Mouse (Mus musculus) forebrain, embryonic 14.5 days (tissue): Measurements from ENCODE around the gene Vmn2r56. TPM values are rescaled to one million over a fixed set of nuclear protein-coding genes. Genes with fewer than 3 reads are reported as not detected.
A peak's percentile ranks its signal among the peaks of the same experiment; 100 is the strongest.
"Not testable (repeated sequence)": the region's sequence is repeated elsewhere in the genome, so short reads cannot be mapped to it uniquely, and the experiment has no call there.

Experiments used
- ATAC-seq: fragments of 200-750 bp; cut with Nextera tagmentation; 2 replicates; pipeline ENCODE4 v1.8.0; 2017; ENCODE audit warnings: mild to moderate bottlenecking, moderate library complexity
- DNase-seq: peaks from one replicate; pipeline ENCODE4 v3.0.0-alpha.2; 2015; ENCODE audit warnings: low spot score
- H3K27ac ChIP-seq: fragments of 300-500 bp; sonication (generic); 2 replicates; pipeline ENCODE4 v1.5.1; 2014; ENCODE audit warnings: low read depth, mild to moderate bottlenecking, control low read depth, low read length, moderate library complexity
- H3K27me3 ChIP-seq: fragments of 300-500 bp; sonication (generic); replicated peaks from 2 replicates; pipeline ENCODE4 v1.6.1; 2014; ENCODE audit warnings: low read length, control low read depth, mixed read lengths; ENCODE audit not compliant: control insufficient read depth, insufficient read depth
- H3K36me3 ChIP-seq: fragments of 300-500 bp; sonication (generic); 2 replicates; pipeline ENCODE4 v1.6.1; 2014; ENCODE audit warnings: low read length, control low read depth; ENCODE audit not compliant: control insufficient read depth, insufficient read depth
- H3K4me1 ChIP-seq: fragments of 300-500 bp; sonication (generic); 2 replicates; pipeline ENCODE4 v1.6.1; 2014; ENCODE audit warnings: antibody characterized with exemption, low read length, control low read depth; ENCODE audit not compliant: control insufficient read depth, insufficient read depth
- H3K4me2 ChIP-seq: fragments of 300-500 bp; sonication (generic); 2 replicates; pipeline ENCODE4 v1.6.1; 2014; ENCODE audit warnings: mild to moderate bottlenecking, control low read depth, low read length
- H3K4me3 ChIP-seq: fragments of 300-500 bp; sonication (generic); 2 replicates; pipeline ENCODE4 v1.5.1; 2014; ENCODE audit warnings: low read depth, low read length, control low read depth
- H3K9ac ChIP-seq: fragments of 300-500 bp; sonication (generic); 2 replicates; pipeline ENCODE4 v1.6.1; 2014; ENCODE audit warnings: mild to moderate bottlenecking, low read length, control low read depth, moderate library complexity
- H3K9me3 ChIP-seq: fragments of 300-500 bp; sonication (generic); replicated peaks from 2 replicates; pipeline ENCODE4 v1.6.1; 2016; ENCODE audit warnings: low read length, control low read depth, mixed read lengths; ENCODE audit not compliant: control insufficient read depth
- WGBS: fragments of 180-500 bp; shearing (Covaris S2); extraction: QIAGEN DNeasy Blood & Tissue Kit; methylation state at CpG from one replicate; pipeline ENCODE4 v1.1.7; 2014; 5-methylcytosine and 5-hydroxymethylcytosine counted together
- polyA plus RNA-seq: library from polyadenylated mRNA; unstranded; fragments of >200 nt; fragmentation: Nextera tagmentation; extraction: Ambion mirVana; gene quantifications from 2 replicates; pipeline ENCODE4 v1.2.1, GENCODE M21; 2014

Vmn2r56 gene
- not detected in 2 replicates for polyA plus RNA-seq

DNA sequence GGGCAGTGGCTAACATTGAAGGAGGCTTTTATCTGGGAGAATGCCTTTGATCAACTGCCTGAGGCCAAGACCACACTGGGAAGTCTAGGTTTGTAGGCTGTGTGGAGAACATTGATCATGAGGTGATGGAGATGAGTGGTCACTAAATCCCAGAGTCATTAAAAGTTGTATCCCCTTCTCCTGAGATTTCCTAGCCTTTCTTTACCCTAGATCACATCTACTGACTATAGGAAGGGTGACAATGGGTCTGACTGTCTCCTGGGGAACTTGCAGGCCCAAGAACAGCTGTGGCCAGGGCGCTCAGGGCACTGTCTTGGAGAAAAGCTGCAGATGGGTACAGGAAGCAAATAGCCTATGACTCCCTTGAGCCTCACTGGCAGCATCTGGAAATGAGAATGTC lies at the start of gene Vmn2r56:
Gene Vmn2r56 (minus strand): TSS at position 101 of the 400 bp plus-strand sequence.
- Histone ChIP-seq H3K9me3 (no peaks in the 10 kb centered on the region), H3K27me3 (no peaks in the 10 kb centered on the region), H3K4me3 (no peak within 1 kb of the TSS), H3K36me3 (no peaks in the 10 kb centered on the region), H3K4me2 (no peak within 1 kb of the TSS), H3K4me1 (no peaks in the 10 kb centered on the region), H3K27ac (no peak within 1 kb of the TSS), H3K9ac (no peak within 1 kb of the TSS)
- WGBS, result 65% methylated on average over 1 of the region's 1 CpGs
- DNase-seq, result no peak
- no peak for ATAC-seq

DNA sequence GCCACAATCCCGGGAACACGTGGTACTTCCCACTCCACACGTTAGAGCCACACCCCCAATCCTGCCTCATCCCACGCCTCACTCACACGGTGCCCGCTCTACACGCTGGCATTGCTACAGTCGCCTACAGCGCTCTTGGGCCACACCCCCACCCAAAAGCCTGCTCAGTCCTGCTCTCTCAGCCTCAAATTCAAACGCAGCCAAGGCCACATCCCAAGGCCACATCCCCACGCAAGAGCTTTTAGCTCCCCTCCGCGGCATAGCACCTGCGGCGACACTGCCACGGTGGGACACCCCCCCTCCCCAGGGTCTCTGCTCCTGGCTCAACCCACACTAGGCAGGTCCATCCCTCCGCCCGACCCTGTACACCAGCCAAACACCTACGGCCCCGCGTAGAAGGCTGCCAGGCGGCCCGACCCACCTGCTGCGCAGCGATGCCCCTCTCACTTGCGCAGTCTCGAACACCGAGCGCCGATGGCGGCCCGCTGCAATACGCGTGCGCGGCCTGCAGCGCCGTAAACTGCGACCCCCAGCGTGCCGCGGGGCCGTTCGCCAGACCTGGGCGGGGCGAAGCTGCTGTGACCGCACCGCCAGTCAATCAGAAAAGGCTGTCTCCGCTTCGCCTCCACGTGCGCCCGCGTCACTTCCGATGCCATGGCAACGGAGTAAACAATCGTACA lies 45.5 kb upstream of the Vmn2r56 start:
- peak; percentile 96 for ATAC-seq
- DNase-seq, result peak; percentile 94
- no peaks in the 10 kb centered on the region for H3K9me3 ChIP-seq
- peak overlapping the region; percentile 56 for H3K4me3 ChIP-seq
- H3K9ac ChIP-seq, result peak overlapping the region; percentile 71
- no peaks in the 10 kb centered on the region for H3K36me3 ChIP-seq
- under 1% methylated on average over 57 of the region's 57 CpGs for WGBS
- peaks cover 7% of the 10 kb centered on the region for H3K4me1 ChIP-seq
- peak overlapping the region; percentile 95 for H3K4me2 ChIP-seq
- no peaks in the 10 kb centered on the region for H3K27me3 ChIP-seq
- H3K27ac ChIP-seq, result 0 out of 2 replicates have a peak overlapping the region, but pooled peaks have one; percentile 27

DNA sequence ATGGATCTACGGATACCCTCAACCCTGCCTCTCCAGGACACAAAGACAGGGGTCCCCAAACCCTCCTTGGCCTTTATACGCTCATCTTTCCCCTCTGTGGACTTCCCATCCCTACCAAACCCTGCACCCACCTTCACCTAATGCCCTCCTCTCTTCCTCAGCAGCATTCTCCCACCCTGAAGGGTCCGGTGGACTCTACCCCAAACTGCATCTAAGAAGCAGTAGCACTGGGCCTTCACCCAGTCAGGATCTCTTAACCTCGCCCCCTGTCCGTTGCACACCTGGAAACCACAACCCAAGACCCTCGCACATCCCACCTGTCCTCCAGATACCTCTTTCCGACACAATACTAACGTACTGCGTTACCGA lies 45.0 kb upstream of the Vmn2r56 start:
- Histone ChIP-seq H3K4me2 (peak overlapping the region; percentile 95), H3K36me3 (peaks cover 4% of the 10 kb centered on the region), H3K27ac (no peak overlapping the region), H3K9ac (peak overlapping the region; percentile 71), H3K4me1 (peaks cover 7% of the 10 kb centered on the region), H3K4me3 (peak overlapping the region; percentile 56), H3K27me3 (no peaks in the 10 kb centered on the region), H3K9me3 (no peaks in the 10 kb centered on the region)
- ATAC-seq (no peak), DNase-seq (no peak)
- WGBS, result 18% methylated on average over 10 of the region's 10 CpGs

DNA sequence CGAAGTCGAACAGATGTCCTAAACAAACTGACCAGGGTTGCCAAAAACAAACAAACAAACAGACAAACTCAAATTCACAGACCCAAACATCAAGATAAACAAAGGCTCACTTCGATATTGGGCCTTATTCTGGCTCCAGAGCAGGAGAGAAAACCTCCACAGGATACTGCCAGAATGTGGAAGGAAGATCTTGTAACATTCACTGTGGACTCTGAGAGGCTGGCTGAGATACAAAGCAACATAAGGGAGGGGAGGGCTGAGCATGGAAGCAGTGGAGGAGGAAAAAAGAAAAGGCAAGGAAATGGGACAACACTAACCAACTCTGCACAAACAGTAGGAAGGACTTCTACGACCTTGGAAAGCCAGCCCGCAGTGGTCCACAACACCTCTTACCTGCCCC lies 44.3 kb upstream of the Vmn2r56 start:
- Histone ChIP-seq H3K36me3 (peaks cover 10% of the 10 kb centered on the region), H3K9me3 (no peaks in the 10 kb centered on the region), H3K4me2 (peak overlapping the region; percentile 95; the same call in 1 of the 2 replicates), H3K27ac (no peak overlapping the region), H3K4me3 (no peak overlapping the region), H3K27me3 (no peaks in the 10 kb centered on the region), H3K4me1 (peaks cover 7% of the 10 kb centered on the region), H3K9ac (no peak overlapping the region)
- 90% methylated on average over 5 of the region's 5 CpGs for WGBS
- ATAC-seq (no peak), DNase-seq (no peak)

DNA sequence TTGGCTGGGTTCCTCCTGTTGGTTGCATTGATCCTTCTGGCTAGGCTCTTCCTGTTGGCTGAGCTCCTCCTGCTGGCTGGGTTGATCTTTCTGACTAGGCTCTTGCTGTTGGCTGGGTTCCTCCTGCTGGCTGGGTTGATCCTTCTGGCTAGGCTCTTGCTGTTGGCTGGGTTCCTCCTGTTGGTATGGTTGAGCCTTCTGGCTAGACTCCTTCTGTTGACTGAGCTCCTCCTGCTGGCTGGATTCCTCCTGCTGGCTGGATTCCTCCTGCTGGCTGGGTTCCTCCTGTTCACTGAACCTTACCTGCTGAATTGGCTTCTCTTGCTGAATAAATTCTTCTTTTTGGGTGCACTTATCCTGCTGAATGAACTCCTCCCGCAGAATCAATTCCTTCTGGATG lies 39.8 kb upstream of the Vmn2r56 start:
- peak; percentile 57; the same call in 1 of the 2 replicates for ATAC-seq
- no peaks in the 10 kb centered on the region for H3K27me3 ChIP-seq
- H3K4me3 ChIP-seq, result no peak overlapping the region
- DNase-seq, result peak; percentile 53
- H3K4me1 ChIP-seq, result peaks cover 2% of the 10 kb centered on the region
- H3K9me3 ChIP-seq, result no peaks in the 10 kb centered on the region
- H3K4me2 ChIP-seq, result no peak overlapping the region
- no peak overlapping the region for H3K9ac ChIP-seq
- H3K27ac ChIP-seq, result no peak overlapping the region
- peaks cover 44% of the 10 kb centered on the region for H3K36me3 ChIP-seq
- 90% methylated on average over 1 of the region's 1 CpGs for WGBS

DNA sequence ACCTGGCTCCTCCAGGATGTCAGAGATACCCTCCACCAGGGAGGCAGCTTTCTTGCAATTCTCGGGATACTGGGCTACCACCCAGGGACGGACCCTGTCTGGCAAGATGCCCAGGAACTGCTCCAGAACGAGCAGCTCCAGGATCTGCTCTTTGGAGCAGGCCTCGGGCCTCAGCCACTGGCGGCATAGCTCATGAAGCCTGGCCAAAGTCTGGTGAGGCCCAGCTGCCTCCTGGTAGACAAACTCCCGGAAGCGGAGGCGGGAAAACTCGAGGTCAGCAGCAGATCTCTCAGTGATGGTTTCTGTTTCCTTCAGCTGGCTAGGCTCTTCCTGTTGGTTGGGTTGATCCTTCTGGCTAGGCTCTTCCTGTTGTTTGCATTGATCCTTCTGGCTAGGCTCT lies 39.3 kb upstream of the Vmn2r56 start:
- no peaks in the 10 kb centered on the region for H3K9me3 ChIP-seq
- peaks cover 45% of the 10 kb centered on the region for H3K36me3 ChIP-seq
- DNase-seq (no peak), ATAC-seq (no peak)
- H3K27ac ChIP-seq, result no peak overlapping the region
- no peaks in the 10 kb centered on the region; the same call in 1 of the 2 replicates for H3K4me1 ChIP-seq
- H3K4me3 ChIP-seq, result no peak overlapping the region
- WGBS, result 81% methylated on average over 9 of the region's 9 CpGs
- no peak overlapping the region for H3K9ac ChIP-seq
- no peak overlapping the region for H3K4me2 ChIP-seq
- H3K27me3 ChIP-seq, result no peaks in the 10 kb centered on the region

DNA sequence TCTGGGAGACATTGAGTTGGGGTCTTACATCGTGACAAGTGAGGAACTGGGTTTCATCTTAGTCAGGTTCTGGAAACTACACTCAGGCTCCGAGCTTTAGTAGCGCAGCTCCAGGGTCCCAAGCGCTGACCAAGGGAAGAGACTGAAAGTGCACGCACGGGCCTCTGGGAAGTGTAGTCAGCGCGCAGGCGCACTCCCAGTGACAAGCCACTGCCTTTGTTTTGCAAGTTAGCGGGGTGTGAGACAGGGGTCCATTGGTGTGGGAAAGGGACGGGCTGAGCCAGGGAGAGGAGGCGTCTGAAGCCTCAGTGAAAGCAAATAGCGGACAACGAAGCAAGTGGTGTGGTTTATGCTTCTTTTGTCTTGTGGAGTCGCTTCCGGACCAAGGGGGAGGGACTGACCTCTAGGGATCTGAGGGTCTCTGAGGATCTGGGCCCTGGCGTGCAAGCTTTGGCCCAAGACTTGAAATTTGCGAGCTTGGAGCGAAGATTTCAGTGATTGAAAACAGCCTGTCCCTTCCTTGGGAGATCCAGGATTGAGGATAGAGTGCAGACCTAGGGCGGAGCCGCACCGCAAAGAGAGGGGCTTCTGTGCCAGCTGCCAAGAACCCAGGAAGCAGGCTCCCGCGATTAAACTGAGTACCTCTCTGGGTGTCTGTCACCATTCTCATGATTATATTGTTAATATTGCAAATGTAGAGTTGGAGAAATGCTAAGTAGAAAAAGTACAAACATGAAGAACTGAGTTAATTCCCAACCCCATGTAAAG lies 14.8 kb upstream of the Vmn2r56 start:
- peak; percentile 37 for DNase-seq

DNA sequence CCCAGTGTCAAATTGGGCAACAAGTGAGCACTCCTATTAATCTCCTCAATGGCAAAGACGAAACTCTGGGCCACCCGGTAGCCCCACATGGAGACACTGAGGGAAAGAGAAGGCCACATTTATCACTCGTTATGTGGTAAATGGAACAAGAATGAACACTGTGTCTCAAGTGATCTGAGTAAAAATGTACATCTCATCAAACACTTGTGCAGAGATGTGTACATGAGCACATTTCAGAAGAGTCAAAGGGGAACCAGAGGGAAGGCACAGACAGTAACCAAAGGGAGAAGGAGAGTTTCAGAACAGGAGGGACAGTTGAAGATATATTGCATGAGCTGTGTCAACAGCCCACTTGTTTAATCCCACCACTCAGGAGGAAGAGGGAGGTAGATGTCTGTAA lies 49.9 kb downstream of the Vmn2r56 start, which contains the start of gene Vmn2r55:
Gene Vmn2r55 (minus strand): TSS at position 101 of the 400 bp plus-strand sequence.
- H3K4me3 ChIP-seq, H3K36me3 ChIP-seq, H3K9ac ChIP-seq, H3K9me3 ChIP-seq, H3K4me2 ChIP-seq, H3K27me3 ChIP-seq, DNase-seq, H3K4me1 ChIP-seq, H3K27ac ChIP-seq, ATAC-seq: not testable (repeated sequence)
- WGBS, result 91% methylated on average over 3 of the region's 3 CpGs

More for the DNA sequence above, 14.8 kb upstream of the Vmn2r56 start:
- Histone ChIP-seq H3K9me3 (no peaks in the 10 kb centered on the region), H3K4me2 (peak overlapping the region; percentile 20; the same call in 1 of the 2 replicates), H3K9ac (no peak overlapping the region), H3K4me3 (no peak overlapping the region), H3K27me3 (no peaks in the 10 kb centered on the region), H3K36me3 (no peaks in the 10 kb centered on the region), H3K4me1 (no peaks in the 10 kb centered on the region), H3K27ac (no peak overlapping the region)
- 73% methylated on average over 24 of the region's 24 CpGs for WGBS
- peak; percentile 54; the same call in 1 of the 2 replicates for ATAC-seq

DNA sequence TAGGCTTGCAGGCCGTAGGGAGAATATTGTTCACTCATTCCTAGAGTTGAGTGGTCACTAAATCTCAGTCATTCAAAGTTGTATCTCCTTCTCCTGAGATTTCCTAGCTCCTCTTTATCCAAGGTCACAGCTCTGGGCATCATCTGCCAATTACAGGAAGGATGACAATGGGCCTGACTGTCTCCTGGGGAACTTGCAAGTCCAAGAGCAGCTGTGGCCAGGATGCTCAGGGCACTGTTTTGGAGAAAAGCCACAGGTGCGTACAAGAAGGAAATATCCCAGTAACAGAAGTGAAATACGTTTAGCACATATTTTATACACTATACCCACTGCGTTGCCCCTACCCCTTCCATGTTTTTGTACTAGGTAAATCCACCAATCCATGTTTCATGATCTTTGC lies 94.6 kb downstream of the Vmn2r56 start, which contains the start of gene Vmn2r54:
Gene Vmn2r54 (minus strand): TSS at position 101 of the 400 bp plus-strand sequence.
- not testable (repeated sequence) for H3K27ac ChIP-seq, H3K27me3 ChIP-seq, H3K4me1 ChIP-seq, ATAC-seq, H3K4me3 ChIP-seq, H3K36me3 ChIP-seq, H3K9me3 ChIP-seq, H3K9ac ChIP-seq, H3K4me2 ChIP-seq, DNase-seq
- WGBS, result 80% methylated on average over 3 of the region's 4 CpGs
